Mouse (Mus musculus) midbrain, embryonic 11.5 days (tissue): ENCODE results near the gene Taok1. TPM values are rescaled to one million over a fixed set of nuclear protein-coding genes. Genes with fewer than 3 reads are reported as not detected.

ENCODE experiments used
- ATAC-seq: fragments of 200-750 bp; cut with Nextera tagmentation; 2 replicates; pipeline ENCODE4 v1.8.0; 2017; ENCODE audit warnings: moderate TSS enrichment, moderate library complexity; ENCODE audit not compliant: low FRiP score
- DNase-seq: peaks from one replicate; pipeline ENCODE4 v3.0.0; 2015; ENCODE audit warnings: low spot score; ENCODE audit errors: missing footprints
- H3K27ac ChIP-seq: fragments of 300-500 bp; sonication (generic); 2 replicates; pipeline ENCODE4 v1.5.1; 2014; ENCODE audit warnings: low read depth, low read length
- H3K27me3 ChIP-seq: fragments of 300-500 bp; sonication (generic); 2 replicates; pipeline ENCODE4 v1.6.1; 2014; ENCODE audit warnings: mild to moderate bottlenecking, low read length, moderate library complexity, mixed read lengths; ENCODE audit not compliant: control insufficient read depth, insufficient read depth
- H3K36me3 ChIP-seq: fragments of 300-500 bp; sonication (generic); 2 replicates; pipeline ENCODE4 v1.6.1; 2014; ENCODE audit warnings: mild to moderate bottlenecking, low read length, moderate library complexity, mixed read lengths; ENCODE audit not compliant: control insufficient read depth, insufficient read depth
- H3K4me1 ChIP-seq: fragments of 300-500 bp; sonication (generic); 2 replicates; pipeline ENCODE4 v1.6.1; 2014; ENCODE audit warnings: low read length; ENCODE audit not compliant: control insufficient read depth, insufficient read depth
- H3K4me2 ChIP-seq: fragments of 300-500 bp; sonication (generic); 2 replicates; pipeline ENCODE4 v1.6.1; 2014; ENCODE audit warnings: mild to moderate bottlenecking, moderate library complexity
- H3K4me3 ChIP-seq: fragments of 300-500 bp; sonication (generic); 2 replicates; pipeline ENCODE4 v1.5.1; 2014; ENCODE audit warnings: low read depth, low read length
- H3K9ac ChIP-seq: fragments of 300-500 bp; sonication (generic); 2 replicates; pipeline ENCODE4 v1.6.1; 2014; ENCODE audit warnings: low read length
- H3K9me3 ChIP-seq: fragments of 300-500 bp; sonication (generic); 2 replicates; pipeline ENCODE4 v1.6.1; 2016; ENCODE audit warnings: low read length; ENCODE audit not compliant: control insufficient read depth
- WGBS: fragments of 180-500 bp; shearing (Covaris S2); extraction: QIAGEN DNeasy Blood & Tissue Kit; methylation state at CpG from one replicate; pipeline ENCODE4 v1.1.7; 2014; 5-methylcytosine and 5-hydroxymethylcytosine counted together
- polyA plus RNA-seq: library from polyadenylated mRNA; unstranded; fragments of >200 nt; fragmentation: Nextera tagmentation; extraction: Ambion mirVana; gene quantifications from 2 replicates; pipeline ENCODE4 v1.2.1, GENCODE M21; 2014

Taok1 gene
- polyA plus RNA-seq, 1 experiment from 2014 or later, result 21.0 TPM

GRCm38 (mm10) chr11:77505291-77505980 lies 102.2 kb downstream of the Taok1 start:
- no peak for DNase-seq
- Histone ChIP-seq H3K9me3 (no peaks in the 10 kb centered on the region), H3K4me2 (no peak overlapping the region), H3K4me3 (no peak overlapping the region), H3K27me3 (no peaks in the 10 kb centered on the region), H3K4me1 (peaks cover 12% of the 10 kb centered on the region), H3K36me3 (peaks cover 26% of the 10 kb centered on the region), H3K9ac (no peak overlapping the region), H3K27ac (no peak overlapping the region)
- 93% methylated on average over 22 of the region's 22 CpGs for WGBS
- no peak for ATAC-seq

GRCm38 (mm10) chr11:77504377-77504776 lies 103.2 kb downstream of the Taok1 start:
- ATAC-seq (no peak), DNase-seq (no peak)
- Histone ChIP-seq H3K4me1 (peaks cover 12% of the 10 kb centered on the region), H3K4me3 (no peak overlapping the region), H3K27me3 (no peaks in the 10 kb centered on the region), H3K9ac (no peak overlapping the region), H3K27ac (no peak overlapping the region), H3K36me3 (peaks cover 26% of the 10 kb centered on the region), H3K9me3 (no peaks in the 10 kb centered on the region), H3K4me2 (no peak overlapping the region)
- WGBS, result 96% methylated on average over 19 of the region's 19 CpGs

- DNase-seq, result no peak
- peaks cover 12% of the 10 kb centered on the region for H3K4me1 ChIP-seq
Observed at GRCm38 (mm10) chr11:77503511-77503910, 104.1 kb downstream of the Taok1 start.

DNA sequence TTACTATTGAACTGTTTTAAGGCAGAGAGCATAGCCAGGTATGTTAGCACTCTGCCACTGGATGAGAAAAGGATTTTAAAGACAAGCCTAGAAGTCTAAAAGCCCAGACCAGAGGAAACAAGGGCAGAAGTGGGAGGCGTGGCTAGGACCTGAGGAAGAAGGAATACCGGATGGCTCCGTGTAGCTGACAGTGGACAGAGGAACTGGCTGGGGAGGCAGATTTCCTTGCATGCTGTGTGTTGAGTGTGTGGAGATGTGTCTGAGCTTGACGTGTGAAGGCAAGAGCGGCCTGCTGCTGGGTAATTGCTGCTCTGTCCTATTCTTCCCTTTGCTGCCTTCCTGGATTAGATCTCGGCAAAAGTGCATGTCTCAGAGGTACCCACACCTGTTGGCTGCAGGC lies 105.1 kb downstream of the Taok1 start:
- H3K4me2 ChIP-seq, result no peak overlapping the region
- no peak overlapping the region for H3K4me3 ChIP-seq
- H3K36me3 ChIP-seq, result peaks cover 26% of the 10 kb centered on the region
- H3K27me3 ChIP-seq, result no peaks in the 10 kb centered on the region
- H3K4me1 ChIP-seq, result peaks cover 17% of the 10 kb centered on the region
- no peak for DNase-seq
- no peaks in the 10 kb centered on the region for H3K9me3 ChIP-seq
- ATAC-seq, result no peak
- H3K27ac ChIP-seq, result no peak overlapping the region
- WGBS, result 85% methylated on average over 6 of the region's 6 CpGs
- no peak overlapping the region for H3K9ac ChIP-seq

More at GRCm38 (mm10) chr11:77503511-77503910, 104.1 kb downstream of the Taok1 start:
- Histone ChIP-seq H3K9me3 (no peaks in the 10 kb centered on the region), H3K4me2 (no peak overlapping the region), H3K9ac (no peak overlapping the region), H3K36me3 (peaks cover 26% of the 10 kb centered on the region), H3K27ac (no peak overlapping the region), H3K27me3 (no peaks in the 10 kb centered on the region), H3K4me3 (no peak overlapping the region)
- no peak for ATAC-seq
- 68% methylated on average over 3 of the region's 3 CpGs for WGBS

DNA sequence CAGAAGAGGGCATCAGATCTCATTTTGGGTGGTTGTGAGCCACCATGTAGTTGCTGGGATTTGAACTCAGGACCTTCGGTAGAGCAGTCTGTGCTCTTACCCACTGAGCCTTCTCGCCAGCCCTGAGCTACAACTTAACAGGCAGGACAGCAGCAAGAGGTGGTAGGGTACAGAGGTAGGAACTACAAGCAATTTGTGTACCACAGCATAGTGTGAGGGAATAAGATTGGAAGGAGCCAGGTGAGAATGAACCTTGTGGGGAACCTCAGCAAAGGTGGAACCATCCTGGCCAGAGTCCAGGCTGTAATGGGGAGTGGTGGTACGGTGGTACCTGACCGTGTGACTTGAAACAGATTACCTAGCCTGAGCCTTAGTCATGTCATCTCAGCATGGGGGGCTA lies 105.6 kb downstream of the Taok1 start:
- Histone ChIP-seq H3K9ac (no peak overlapping the region), H3K27me3 (no peaks in the 10 kb centered on the region), H3K27ac (no peak overlapping the region), H3K9me3 (no peaks in the 10 kb centered on the region), H3K4me3 (no peak overlapping the region), H3K36me3 (peaks cover 24% of the 10 kb centered on the region), H3K4me2 (no peak overlapping the region), H3K4me1 (peaks cover 23% of the 10 kb centered on the region)
- WGBS, result 91% methylated on average over 4 of the region's 4 CpGs
- ATAC-seq, result no peak
- DNase-seq, result no peak

DNA sequence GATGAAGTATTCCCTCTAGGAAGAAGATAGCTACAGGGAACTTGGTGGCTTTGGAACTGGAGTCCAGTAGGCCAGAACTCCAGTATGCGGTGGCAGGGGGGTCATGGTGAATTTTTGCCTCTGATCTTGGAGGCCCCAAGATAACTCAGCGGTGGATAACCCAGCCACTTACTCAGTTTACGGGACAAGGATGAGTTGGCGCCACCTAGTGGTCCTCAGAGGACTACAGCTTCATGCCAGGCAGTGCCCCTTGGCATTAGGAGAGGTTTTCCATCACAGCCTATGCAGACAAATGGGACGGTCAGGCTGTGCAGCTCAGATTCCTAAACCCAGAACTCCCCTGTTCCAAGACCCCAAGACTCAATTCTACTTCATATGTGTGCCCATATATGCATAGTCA lies 106.2 kb downstream of the Taok1 start:
- WGBS, result 31% methylated on average over 5 of the region's 5 CpGs
- DNase-seq, result peak; percentile 92
- H3K36me3 ChIP-seq, result peaks cover 18% of the 10 kb centered on the region

DNA sequence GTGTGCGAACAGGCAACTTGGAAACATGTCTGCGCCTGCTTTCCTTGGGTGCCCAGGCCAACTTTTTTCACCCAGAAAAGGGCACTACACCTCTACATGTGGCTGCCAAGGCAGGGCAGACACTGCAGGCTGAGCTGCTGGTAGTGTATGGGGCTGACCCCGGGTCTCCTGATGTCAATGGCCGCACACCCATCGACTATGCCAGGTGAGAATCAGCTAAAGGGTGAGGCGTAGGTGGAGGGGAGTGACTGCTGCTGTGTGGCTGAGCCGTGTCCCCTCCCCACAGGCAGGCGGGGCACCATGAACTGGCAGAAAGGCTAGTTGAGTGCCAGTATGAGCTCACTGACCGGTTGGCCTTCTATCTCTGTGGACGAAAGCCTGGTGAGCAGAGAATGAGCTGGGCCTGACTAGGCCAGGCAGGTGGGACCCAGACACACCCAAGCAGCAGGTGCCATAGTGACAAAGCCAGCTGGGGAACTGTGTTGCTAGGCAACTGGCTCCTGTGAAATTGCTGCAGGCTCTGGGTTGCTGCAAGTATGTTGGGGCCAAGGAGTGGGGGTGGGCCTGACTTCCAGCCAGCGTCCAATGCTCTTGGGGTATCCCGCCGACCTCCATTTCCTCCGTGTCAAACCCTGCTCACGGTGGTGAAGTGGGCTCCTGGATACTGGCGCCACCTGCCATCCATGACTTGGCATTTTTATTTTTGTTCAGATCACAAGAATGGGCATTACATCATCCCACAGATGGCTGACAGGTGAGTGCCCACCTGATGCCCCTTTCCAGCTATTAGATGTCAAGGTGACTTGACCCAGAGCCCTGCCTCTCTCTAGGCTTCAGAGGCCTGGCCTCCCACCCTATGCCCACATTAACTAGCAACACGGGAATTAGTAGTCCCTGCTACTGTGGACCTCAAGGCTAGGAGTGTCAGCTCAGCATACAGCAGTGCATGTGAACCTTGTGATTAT lies 107.0 kb downstream of the Taok1 start:
- no peak overlapping the region for H3K27ac ChIP-seq
- no peaks in the 10 kb centered on the region for H3K27me3 ChIP-seq

More for the DNA sequence above, 106.2 kb downstream of the Taok1 start:
- H3K27ac ChIP-seq, result no peak overlapping the region
- H3K27me3 ChIP-seq, result no peaks in the 10 kb centered on the region
- ATAC-seq, result no peak
- no peak overlapping the region for H3K9ac ChIP-seq
- no peak overlapping the region for H3K4me2 ChIP-seq
- H3K4me3 ChIP-seq, result no peak overlapping the region
- no peaks in the 10 kb centered on the region for H3K9me3 ChIP-seq
- peaks cover 24% of the 10 kb centered on the region for H3K4me1 ChIP-seq

DNA sequence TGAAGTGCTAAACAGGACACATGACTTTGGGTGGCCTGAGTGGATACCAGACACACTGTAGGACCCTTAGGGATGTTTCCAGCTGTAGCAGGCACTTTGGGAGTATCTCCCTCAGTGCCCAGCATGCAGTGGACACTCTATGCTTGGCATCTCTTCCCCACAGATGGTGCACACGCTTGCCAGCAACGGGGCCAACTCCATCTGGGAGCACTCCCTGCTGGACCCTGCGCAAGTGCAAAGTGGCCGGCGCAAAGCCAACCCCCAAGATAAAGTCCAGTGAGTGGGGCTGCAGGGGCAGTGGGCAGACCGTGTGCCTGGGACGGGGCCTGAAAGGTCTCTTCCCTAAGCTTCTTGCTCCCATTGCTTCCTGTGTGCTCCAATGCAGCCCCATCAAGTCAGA lies 108.3 kb downstream of the Taok1 start:
- Histone ChIP-seq H3K9me3 (no peaks in the 10 kb centered on the region), H3K9ac (no peak overlapping the region), H3K4me2 (no peak overlapping the region), H3K27ac (no peak overlapping the region), H3K4me1 (peaks cover 39% of the 10 kb centered on the region), H3K36me3 (peaks cover 8% of the 10 kb centered on the region; the same call in 1 of the 2 replicates), H3K4me3 (no peak overlapping the region), H3K27me3 (no peaks in the 10 kb centered on the region)
- WGBS, result 89% methylated on average over 7 of the region's 7 CpGs
- ATAC-seq, result no peak
- no peak for DNase-seq

More for the DNA sequence above, 107.0 kb downstream of the Taok1 start:
- Histone ChIP-seq H3K4me1 (peaks cover 29% of the 10 kb centered on the region), H3K36me3 (peaks cover 14% of the 10 kb centered on the region), H3K4me2 (no peak overlapping the region), H3K9ac (no peak overlapping the region), H3K9me3 (no peaks in the 10 kb centered on the region), H3K4me3 (no peak overlapping the region)
- 86% methylated on average over 17 of the region's 17 CpGs for WGBS
- no peak for ATAC-seq
- no peak for DNase-seq
